Mouse (Mus musculus): ENCODE measurements at regions not wholly inside any gene's neighbourhood (a gene's known extent, or its start where the extent isn't known, plus 50 kb on each side); places are given as distances from the start of the nearest gene placed in this dataset.

DNA sequence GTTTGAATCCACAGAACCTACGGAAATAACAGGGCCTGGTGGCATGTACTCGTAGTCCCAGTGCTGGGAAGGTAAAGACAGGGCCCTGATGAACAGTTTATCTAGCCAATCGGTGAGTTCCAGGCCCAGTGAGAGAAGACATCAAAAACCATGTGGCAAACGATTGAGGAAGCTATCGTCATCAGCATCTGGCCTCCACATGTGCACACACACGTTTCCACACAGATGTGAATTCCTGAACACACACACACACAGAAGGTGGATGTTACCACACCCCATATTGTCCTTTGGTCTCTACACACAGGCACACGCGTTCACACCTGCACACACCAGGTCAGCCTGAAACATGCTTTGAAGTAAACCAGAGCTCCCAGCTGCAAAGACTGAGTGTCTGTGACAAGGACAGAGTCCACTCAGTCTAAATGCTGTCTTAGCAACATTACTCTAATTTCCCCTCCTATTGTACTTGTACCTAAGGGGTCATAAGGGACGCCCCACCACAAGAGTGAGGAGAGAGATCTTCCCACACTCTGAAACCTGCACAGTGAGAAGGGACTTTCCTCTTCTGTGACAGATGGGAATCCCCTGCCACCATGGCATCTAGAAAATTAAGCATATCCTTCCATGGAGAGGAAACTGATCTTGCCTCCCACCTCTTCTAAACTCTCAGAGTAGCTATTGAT lies 159.1 kb upstream of the Tbl1xr1 start:
- no peak for TF ChIP-seq POLR2A (IDR thresholded peaks at IDR 0.05; ENCODE audit: low read depth, low read length)
- TF ChIP-seq CTCF (IDR thresholded peaks at IDR 0.05; ENCODE audit: extremely low read depth, insufficient read length, insufficient replicate concordance, low read depth, low read length) = no peak

All from small intestine, adult 2 months (tissue).